Mouse (Mus musculus) stomach, embryonic 16.5 days (tissue): ENCODE results near the gene Cse1l. TPM values are rescaled to one million over a fixed set of nuclear protein-coding genes. Genes with fewer than 3 reads are reported as not detected.

ENCODE experiments used
- ATAC-seq: fragments of 200-750 bp; cut with Nextera tagmentation; 2 replicates; pipeline ENCODE4 v1.8.0; 2017; ENCODE audit warnings: moderate number of reproducible peaks, moderate TSS enrichment; ENCODE audit not compliant: insufficient read depth, low FRiP score
- H3K27ac ChIP-seq: fragments of 300-500 bp; sonication (generic); 2 replicates; pipeline ENCODE4 v1.5.1; 2014; ENCODE audit warnings: low read length
- H3K27me3 ChIP-seq: fragments of 300-500 bp; sonication (generic); 2 replicates; pipeline ENCODE4 v1.6.1; 2014; ENCODE audit warnings: low read length, control low read depth, mixed read lengths; ENCODE audit not compliant: control insufficient read depth, insufficient read depth
- H3K36me3 ChIP-seq: fragments of 300-500 bp; sonication (generic); 2 replicates; pipeline ENCODE4 v1.6.1; 2014; ENCODE audit warnings: low read length; ENCODE audit not compliant: control insufficient read depth, insufficient read depth
- H3K4me1 ChIP-seq: fragments of 300-500 bp; sonication (generic); 2 replicates; pipeline ENCODE4 v1.6.1; 2014; ENCODE audit warnings: low read length, control low read depth, mixed read lengths; ENCODE audit not compliant: control insufficient read depth, insufficient read depth
- H3K4me2 ChIP-seq: fragments of 300-500 bp; sonication (generic); 2 replicates; pipeline ENCODE4 v1.6.1; 2014; ENCODE audit warnings: low read depth, low read length, mixed read lengths
- H3K4me3 ChIP-seq: fragments of 300-500 bp; sonication (generic); replicated peaks from 2 replicates; pipeline ENCODE4 v1.5.1; 2014; ENCODE audit warnings: mild to moderate bottlenecking, low read length
- H3K9ac ChIP-seq: fragments of 300-500 bp; sonication (generic); 2 replicates; pipeline ENCODE4 v1.6.1; 2014; ENCODE audit warnings: low read length
- H3K9me3 ChIP-seq: fragments of 300-500 bp; sonication (generic); replicated peaks from 2 replicates; pipeline ENCODE4 v1.6.1; 2016; ENCODE audit warnings: low read length, control low read depth; ENCODE audit not compliant: control insufficient read depth
- WGBS: fragments of 180-500 bp; shearing (Covaris S2); extraction: QIAGEN DNeasy Blood & Tissue Kit; methylation state at CpG from one replicate; pipeline ENCODE4 v1.1.7; 2014; 5-methylcytosine and 5-hydroxymethylcytosine counted together
- polyA plus RNA-seq: library from polyadenylated mRNA; unstranded; fragments of >200 nt; fragmentation: Nextera tagmentation; extraction: Ambion mirVana; gene quantifications from 2 replicates; pipeline ENCODE4 v1.2.1, GENCODE M21; 2015

Cse1l gene
- polyA plus RNA-seq: 94.0 and 95.6 TPM in 2 replicates

DNA sequence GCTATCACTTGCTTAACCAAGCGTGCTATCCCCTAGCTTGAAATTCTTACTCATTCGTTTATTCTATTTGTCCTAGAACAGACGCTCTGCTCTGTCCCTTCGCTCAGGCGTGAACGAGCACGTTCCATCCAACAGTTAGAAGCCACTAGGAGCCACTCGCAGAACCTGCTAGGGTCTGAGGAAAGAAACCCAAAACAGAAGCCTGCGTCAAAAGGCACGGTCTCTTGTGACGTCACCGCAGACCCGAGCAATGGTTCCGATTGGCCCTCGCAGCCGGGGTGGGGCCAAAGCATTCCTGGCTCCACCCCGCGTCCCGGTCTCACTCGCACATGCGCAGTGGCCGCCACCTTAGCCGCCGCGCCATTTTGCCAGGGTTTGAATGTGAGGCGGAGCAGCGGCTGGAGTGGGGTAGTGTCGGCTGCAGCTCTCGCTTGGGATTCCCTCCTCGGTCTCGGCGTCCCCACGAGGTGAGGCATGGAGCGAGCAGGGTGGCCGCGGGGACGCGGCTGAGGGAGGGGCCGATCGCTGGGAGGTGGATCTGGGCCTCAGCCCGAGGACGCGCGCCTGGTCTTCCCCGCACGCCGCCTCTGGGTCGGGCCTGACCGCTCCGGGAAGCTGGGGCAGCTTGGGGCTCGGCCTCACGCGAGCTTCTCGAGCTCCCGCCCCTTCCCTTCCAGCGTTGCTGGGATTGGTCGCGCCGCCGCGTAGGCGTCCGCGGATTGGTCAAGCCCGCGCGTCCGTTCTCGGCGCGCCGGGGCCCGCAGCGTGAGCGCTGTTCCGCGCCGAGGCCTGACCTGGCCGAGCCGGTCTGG, at the start of gene Cse1l:
TSS of gene Cse1l (plus strand) at position 330 of the 812 bp plus-strand sequence.
- H3K4me3 ChIP-seq: peak within 1 kb of the TSS; percentile 85
- peak within 1 kb of the TSS; percentile 93 for H3K9ac ChIP-seq
- H3K4me2 ChIP-seq: peak within 1 kb of the TSS; percentile 84
- peak within 1 kb of the TSS; percentile 99 for H3K27ac ChIP-seq
- H3K4me1 ChIP-seq: peaks cover 11% of the 10 kb centered on the region
- no peaks in the 10 kb centered on the region for H3K9me3 ChIP-seq
- no peaks in the 10 kb centered on the region for H3K27me3 ChIP-seq
- peak; percentile 98 for ATAC-seq
- H3K36me3 ChIP-seq: 0 out of 2 replicates have a peak, but pooled peaks cover 5% of the 10 kb centered on the region
- under 1% methylated on average over 80 of the region's 80 CpGs for WGBS

DNA sequence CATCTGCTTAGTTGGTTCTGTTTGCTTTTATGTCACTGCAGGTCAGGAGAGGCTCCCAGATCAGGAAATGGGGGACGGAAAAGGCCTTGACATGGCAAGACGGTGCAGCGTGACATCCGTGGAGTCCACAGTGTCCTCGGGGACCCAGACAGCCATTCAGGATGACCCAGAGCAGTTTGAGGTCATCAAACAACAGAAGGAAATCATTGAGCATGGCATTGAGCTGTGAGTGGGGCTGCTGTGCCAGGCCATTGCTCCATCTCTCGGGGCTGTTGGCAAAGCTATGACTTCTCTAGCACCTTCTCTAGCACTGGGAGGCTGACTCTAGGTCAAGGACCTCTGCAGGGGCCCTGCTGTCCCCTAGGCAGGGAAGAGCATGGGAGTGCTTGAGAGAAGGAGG, 49.5 kb upstream of the Cse1l start:
- Histone ChIP-seq H3K4me3 (no peak overlapping the region), H3K9me3 (no peaks in the 10 kb centered on the region), H3K27ac (no peak overlapping the region), H3K4me2 (no peak overlapping the region), H3K4me1 (no peaks in the 10 kb centered on the region), H3K27me3 (no peaks in the 10 kb centered on the region), H3K9ac (no peak overlapping the region), H3K36me3 (peaks cover 21% of the 10 kb centered on the region; the same call in 1 of the 2 replicates)
- 86% methylated on average over 6 of the region's 6 CpGs for WGBS
- ATAC-seq: no peak

DNA sequence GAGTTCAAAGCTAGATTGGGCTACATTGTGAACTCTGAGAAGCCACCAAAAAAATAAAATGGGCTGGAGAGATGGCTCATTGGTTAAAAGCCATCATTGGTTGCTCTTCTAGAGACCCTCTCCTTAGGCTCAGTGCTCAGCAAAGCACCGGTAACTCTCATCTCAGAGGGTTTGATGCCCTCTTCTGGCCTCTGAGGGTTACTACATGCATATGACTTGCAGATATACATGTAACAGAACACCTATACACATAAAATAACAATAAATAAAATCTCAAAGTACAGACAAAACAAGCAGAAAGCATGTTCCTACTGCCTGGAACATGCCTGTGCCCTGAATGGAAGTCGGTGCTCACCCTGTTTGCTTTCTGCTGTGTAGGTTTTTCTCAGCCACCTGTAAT, 48.7 kb upstream of the Cse1l start:
- H3K27ac ChIP-seq: no peak overlapping the region
- no peaks in the 10 kb centered on the region for H3K9me3 ChIP-seq
- WGBS: 83% methylated on average over 2 of the region's 2 CpGs
- H3K4me1 ChIP-seq: no peaks in the 10 kb centered on the region
- no peak for ATAC-seq
- no peaks in the 10 kb centered on the region for H3K27me3 ChIP-seq
- H3K4me2 ChIP-seq: no peak overlapping the region
- H3K4me3 ChIP-seq: no peak overlapping the region
- H3K9ac ChIP-seq: no peak overlapping the region
- peaks cover 16% of the 10 kb centered on the region; the same call in 1 of the 2 replicates for H3K36me3 ChIP-seq

DNA sequence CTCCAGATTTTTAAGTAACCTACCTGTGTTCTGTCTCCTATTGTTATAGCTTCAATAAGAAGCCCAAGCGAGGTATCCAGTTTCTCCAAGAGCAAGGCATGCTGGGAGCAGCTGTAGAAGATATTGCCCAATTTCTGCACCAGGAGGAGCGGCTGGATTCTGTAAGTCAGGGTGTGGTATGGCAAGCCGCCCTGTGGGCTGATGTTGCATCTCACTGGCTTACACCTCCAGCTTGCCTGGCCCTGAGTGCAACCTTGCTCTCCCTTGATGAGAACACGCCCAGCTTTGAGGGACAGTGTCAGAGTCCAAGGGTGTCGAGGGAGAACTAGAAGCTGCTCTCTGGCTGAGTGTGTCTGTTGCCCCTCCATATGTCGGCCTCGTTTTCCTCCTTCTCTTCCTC, 46.6 kb upstream of the Cse1l start:
- H3K27me3 ChIP-seq: no peaks in the 10 kb centered on the region
- peaks cover 8% of the 10 kb centered on the region; the same call in 1 of the 2 replicates for H3K36me3 ChIP-seq
- no peak overlapping the region for H3K9ac ChIP-seq
- H3K4me2 ChIP-seq: no peak overlapping the region
- 81% methylated on average over 7 of the region's 7 CpGs for WGBS
- no peaks in the 10 kb centered on the region for H3K4me1 ChIP-seq
- H3K4me3 ChIP-seq: no peak overlapping the region
- no peak overlapping the region for H3K27ac ChIP-seq
- ATAC-seq: no peak
- no peaks in the 10 kb centered on the region for H3K9me3 ChIP-seq

DNA sequence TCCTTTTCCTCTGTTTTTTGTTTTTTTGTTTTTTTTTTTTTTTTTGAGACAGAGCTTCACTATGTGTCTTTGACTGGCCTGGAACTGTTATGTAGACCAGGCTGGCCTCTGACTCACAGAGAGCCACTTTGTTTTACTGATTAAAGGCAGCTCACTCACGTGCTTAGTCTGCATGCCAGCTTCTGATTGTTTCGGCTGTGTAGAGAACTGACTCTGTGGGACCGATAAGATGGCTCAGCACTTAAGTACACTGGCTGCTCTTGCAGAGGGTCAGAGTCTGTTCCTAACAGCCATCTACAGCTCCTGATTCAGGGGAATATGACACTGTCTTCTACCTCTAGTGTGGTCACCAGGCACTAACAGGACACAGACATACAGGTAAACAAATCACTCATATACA, 43.3 kb upstream of the Cse1l start:
- Histone ChIP-seq H3K4me3 (no peak overlapping the region), H3K4me1 (no peaks in the 10 kb centered on the region), H3K36me3 (peaks cover 12% of the 10 kb centered on the region), H3K27ac (no peak overlapping the region), H3K9ac (no peak overlapping the region), H3K27me3 (no peaks in the 10 kb centered on the region), H3K9me3 (no peaks in the 10 kb centered on the region), H3K4me2 (no peak overlapping the region)
- 78% methylated on average over 3 of the region's 3 CpGs for WGBS
- no peak for ATAC-seq

DNA sequence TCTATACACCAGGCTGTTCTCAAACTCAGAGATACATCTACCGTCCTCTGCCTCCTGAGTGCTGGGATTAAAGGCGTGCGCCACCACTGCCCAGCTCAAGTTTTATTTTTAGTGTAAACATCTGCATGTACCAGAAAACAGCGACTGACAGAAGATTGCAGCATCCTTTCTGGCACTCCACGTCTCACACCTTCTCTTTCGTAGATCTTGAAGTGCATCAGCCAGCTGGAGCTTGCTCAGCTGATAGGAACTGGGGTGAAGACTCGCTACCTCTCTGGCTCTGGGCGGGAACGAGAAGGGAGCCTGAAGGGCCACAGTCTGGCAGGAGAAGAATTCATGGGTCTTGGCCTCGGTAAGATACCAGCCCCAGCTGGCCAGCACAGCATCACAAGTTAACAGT, 40.4 kb upstream of the Cse1l start:
- WGBS: 81% methylated on average over 10 of the region's 10 CpGs
- H3K4me1 ChIP-seq: no peaks in the 10 kb centered on the region
- H3K9ac ChIP-seq: no peak overlapping the region
- H3K4me2 ChIP-seq: no peak overlapping the region
- no peaks in the 10 kb centered on the region for H3K27me3 ChIP-seq
- no peak for ATAC-seq
- H3K27ac ChIP-seq: no peak overlapping the region
- H3K9me3 ChIP-seq: no peaks in the 10 kb centered on the region
- peaks cover 20% of the 10 kb centered on the region for H3K36me3 ChIP-seq
- no peak overlapping the region for H3K4me3 ChIP-seq

DNA sequence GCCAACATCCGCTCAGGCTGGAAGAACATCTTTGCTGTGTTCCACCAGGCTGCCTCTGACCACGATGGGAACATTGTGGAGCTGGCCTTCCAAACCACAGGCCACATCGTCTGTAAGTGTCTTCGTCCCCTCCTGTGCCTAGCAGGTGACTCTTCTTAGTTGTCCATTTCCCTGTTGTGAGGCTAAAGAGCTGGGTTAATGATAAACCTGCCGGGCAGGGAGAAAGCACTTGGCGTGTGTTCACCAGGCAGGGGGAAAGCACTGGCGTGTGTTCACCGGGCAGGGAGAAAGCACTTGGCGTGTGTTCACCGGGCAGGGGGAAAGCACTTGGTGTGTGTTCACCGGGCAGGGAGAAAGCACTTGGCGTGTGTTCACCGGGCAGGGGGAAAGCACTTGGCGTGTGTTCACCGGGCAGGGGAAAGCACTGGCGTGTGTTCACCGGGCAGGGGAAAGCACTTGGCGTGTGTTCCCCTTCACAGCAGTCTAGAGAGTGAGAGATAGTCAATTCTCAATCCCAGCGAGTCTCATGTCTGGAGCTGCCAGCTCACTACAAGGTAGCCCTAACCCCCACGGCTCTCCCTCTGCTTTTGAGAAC, 35.5 kb upstream of the Cse1l start:
- Histone ChIP-seq H3K9me3 (no peaks in the 10 kb centered on the region), H3K27me3 (no peaks in the 10 kb centered on the region), H3K9ac (no peak overlapping the region), H3K4me1 (no peaks in the 10 kb centered on the region), H3K4me2 (no peak overlapping the region), H3K4me3 (no peak overlapping the region), H3K36me3 (peaks cover 13% of the 10 kb centered on the region; the same call in 1 of the 2 replicates), H3K27ac (no peak overlapping the region)
- 74% methylated on average over 20 of the region's 20 CpGs for WGBS
- no peak for ATAC-seq

DNA sequence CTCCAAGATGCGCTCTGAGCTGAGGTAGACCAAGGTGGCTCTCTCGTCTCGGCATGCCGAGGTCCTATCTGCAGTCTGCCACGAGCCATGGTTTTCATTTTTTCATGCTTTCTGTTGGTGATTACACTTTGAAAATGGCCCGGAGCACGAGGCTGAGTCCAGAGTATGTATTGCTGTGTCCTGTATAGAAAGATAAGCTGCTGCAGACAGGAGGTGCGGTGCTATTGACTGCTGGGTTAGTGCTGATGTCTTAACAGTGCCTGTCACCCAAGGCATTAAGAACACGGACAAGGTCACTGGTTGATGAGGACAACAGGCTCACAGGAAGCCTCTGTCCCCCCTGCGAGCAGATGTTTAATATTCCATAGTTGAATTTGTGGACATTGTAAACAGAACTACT, 34.9 kb upstream of the Cse1l start:
- no peak overlapping the region for H3K9ac ChIP-seq
- no peak for ATAC-seq
- peaks cover 13% of the 10 kb centered on the region; the same call in 1 of the 2 replicates for H3K36me3 ChIP-seq
- H3K4me2 ChIP-seq: no peak overlapping the region
- no peak overlapping the region for H3K4me3 ChIP-seq
- H3K9me3 ChIP-seq: no peaks in the 10 kb centered on the region
- H3K27ac ChIP-seq: no peak overlapping the region
- no peaks in the 10 kb centered on the region for H3K4me1 ChIP-seq
- 71% methylated on average over 10 of the region's 10 CpGs for WGBS
- H3K27me3 ChIP-seq: no peaks in the 10 kb centered on the region

DNA sequence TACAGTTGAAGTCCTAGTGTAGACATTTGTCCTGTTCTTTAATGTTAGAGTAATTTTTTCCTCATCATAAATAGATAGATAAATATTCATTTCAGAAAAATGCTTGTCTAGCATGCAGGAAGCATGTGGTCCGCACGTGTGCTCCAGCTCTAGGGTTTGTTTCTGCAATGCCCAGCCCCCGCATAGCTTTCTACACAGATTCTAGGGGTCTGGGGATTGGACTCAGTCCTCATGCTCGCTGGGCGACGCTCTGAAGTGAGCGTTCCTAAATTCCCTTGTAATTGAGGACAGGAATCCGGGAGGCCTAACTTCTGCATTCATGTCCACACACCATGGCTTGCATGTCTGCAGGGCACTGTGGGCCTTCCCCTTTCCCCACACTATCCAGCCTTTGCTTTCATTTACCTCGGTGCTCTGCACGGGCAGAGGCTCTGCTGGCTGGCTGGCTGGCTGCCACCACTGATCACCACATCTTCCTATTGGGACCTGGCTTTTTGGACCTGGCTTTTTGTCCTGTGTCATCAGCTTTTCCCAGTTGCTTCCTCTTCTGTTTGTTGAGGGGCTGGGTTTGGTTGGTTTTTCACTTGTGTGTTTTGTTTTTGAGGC, 31.1 kb upstream of the Cse1l start:
- WGBS: 79% methylated on average over 10 of the region's 10 CpGs
- no peak for ATAC-seq
- Histone ChIP-seq H3K36me3 (0 out of 2 replicates have a peak, but pooled peaks cover 2% of the 10 kb centered on the region), H3K4me3 (no peak overlapping the region), H3K27me3 (no peaks in the 10 kb centered on the region), H3K27ac (no peak overlapping the region), H3K4me1 (no peaks in the 10 kb centered on the region), H3K9ac (no peak overlapping the region), H3K4me2 (no peak overlapping the region), H3K9me3 (no peaks in the 10 kb centered on the region)
